Mouse (Mus musculus) megakaryocyte, adult 5-6 weeks (primary cell): ENCODE measurements around the gene Gm6588. TPM values are rescaled to one million over a fixed set of nuclear protein-coding genes. Genes with fewer than 3 reads are reported as not detected.

ENCODE experiments used
- ATAC-seq: 2 replicates; pipeline ENCODE4 v1.8.0; 2016; ENCODE audit warnings: mild to moderate bottlenecking, inconsistent platforms; ENCODE audit not compliant: poor library complexity, severe bottlenecking
- total RNA-seq, 2 experiments: library from RNA; stranded (forward) in 1 of 2; stranded (reverse) in 1 of 2; fragments of 153-499, 151-499 nt in 1 of 2; fragments of 221-1000, 200-1000 nt in 1 of 2; gene quantifications; 2 replicates each; pipeline versions ENCODE4 v1.2.3 to v1.2.4; 2015 to 2017

The Gm6588 gene
- total RNA-seq, 2 experiments from 2014 or later: not detected

DNA sequence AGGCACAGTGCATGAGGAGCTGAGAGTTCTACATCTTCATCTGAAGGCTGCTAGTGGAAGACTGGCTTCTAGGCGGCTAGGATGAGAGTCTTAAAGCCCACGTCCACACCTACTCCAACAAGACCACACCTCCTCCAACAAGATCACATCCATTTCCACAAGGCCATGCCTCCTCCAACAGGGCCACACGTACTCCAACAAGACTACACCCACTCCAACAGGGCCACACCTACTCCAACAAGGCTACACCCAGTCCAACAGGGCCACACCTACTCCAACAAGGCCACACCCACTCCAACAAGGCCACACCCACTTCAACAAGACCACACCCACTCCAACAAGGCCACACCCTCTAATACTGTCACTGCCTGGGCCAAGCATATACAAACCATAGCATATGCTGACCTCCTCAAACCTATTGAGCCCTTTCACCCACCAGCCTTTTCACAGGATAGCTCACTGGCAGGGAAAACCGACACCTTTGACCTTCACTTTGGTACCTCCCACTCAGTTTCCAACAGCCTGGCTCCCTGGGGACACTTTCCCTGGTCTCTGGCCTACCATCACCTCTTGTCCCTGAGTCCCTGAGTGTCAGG lies 19.9 kb downstream of the Gm6588 start:
- ATAC-seq: no peak

DNA sequence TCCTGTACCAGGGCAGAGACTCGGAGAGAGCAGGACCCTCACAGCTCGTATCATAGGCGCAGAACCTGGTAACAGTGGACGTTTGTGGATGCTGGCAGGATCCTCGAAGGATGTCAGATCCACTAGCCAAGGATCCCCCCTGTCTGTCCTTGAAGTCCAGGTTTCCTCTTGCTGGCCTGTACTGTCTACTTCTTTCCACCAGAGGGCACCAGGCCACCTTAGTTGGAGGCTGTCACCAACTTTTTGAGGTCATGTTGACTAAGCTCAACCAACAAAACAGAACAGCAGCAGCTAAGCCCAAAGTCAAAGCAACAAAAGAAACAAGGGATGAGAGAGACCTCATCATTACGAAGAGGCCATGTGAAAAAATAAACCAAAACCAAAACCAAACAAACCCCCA lies 20.9 kb downstream of the Gm6588 start:
- no peak for ATAC-seq

DNA sequence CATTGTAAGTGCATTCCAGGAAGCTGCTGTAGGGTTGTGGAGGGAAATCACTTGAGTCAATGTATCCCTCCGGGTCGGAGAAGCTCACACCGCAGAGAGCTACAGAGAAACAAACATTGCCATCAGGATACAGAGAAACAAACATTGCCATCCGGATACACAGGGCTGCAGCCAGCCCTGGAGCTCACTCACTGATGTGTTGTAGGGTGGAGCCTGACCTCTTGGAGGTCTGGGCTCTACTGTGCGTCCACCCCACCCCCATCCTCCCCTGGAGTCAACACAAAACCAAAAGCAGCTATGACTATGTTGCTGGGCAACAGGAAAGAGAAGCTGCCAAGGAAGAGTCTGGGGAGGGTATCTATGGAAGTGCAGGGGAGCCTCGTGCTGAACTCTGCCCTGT lies 24.2 kb downstream of the Gm6588 start:
- no peak for ATAC-seq

DNA sequence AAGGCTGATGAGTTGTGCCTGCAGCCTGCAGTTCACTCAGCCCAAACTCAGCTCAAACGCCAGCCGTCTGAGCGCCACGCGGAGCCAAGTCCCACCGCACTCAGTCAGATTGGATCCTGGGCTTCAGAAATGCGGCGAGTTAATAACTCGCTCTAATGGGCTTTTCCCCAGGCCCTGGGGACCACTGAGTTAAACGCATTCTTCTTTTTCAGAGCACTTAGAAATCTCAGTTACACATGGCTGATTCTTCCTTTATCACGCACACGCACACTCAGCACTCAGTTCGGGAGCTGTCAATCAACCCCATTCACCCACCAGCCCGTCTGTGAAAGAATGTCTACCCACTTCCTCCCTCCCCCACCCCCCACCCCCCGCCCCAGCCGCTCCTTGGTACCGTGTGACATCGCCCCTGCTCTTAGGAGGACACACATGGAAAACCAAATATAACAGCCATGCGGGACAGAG lies 32.8 kb downstream of the Gm6588 start:
- ATAC-seq: no peak

DNA sequence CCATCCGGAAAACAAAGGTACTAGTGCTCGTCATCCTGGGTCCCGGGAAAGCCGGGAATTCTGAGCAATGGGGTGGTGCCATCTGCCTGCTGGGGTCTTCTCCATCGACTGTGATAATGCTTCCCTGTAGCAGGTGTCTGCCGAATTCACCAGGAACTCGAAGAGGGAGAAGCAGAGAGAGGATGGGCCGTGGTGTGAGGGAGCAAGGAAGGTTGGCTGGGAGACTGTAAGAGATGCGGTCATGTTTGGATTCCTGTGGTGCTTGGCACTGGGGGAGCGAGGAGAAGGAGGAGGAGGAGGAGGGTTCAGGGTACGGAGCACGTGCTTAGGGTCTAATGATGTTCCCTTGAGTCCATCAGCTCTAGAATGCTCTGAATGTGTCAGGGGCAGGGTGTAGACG lies 33.3 kb downstream of the Gm6588 start:
- no peak for ATAC-seq

DNA sequence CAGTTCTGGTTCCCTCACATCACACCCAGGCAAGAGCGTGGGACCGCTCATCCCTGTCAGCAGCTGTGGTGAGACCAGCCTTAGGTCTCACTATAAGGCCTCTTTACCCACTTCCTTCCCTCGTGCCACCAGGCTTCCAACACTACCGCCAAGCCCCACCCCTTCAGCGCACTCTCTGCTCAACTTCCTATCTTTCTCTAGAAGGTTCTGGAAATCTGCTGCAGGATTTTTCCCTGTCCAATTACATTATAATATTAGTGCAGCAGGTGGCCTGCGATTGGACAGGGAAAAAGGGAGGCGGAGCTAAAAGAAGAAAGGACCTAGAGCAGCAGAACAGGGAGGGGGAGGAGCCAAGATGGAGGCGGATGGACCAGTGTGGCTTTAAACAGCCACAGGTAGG lies 33.8 kb downstream of the Gm6588 start:
- ATAC-seq: peak; percentile 27; the same call in 1 of the 2 replicates

DNA sequence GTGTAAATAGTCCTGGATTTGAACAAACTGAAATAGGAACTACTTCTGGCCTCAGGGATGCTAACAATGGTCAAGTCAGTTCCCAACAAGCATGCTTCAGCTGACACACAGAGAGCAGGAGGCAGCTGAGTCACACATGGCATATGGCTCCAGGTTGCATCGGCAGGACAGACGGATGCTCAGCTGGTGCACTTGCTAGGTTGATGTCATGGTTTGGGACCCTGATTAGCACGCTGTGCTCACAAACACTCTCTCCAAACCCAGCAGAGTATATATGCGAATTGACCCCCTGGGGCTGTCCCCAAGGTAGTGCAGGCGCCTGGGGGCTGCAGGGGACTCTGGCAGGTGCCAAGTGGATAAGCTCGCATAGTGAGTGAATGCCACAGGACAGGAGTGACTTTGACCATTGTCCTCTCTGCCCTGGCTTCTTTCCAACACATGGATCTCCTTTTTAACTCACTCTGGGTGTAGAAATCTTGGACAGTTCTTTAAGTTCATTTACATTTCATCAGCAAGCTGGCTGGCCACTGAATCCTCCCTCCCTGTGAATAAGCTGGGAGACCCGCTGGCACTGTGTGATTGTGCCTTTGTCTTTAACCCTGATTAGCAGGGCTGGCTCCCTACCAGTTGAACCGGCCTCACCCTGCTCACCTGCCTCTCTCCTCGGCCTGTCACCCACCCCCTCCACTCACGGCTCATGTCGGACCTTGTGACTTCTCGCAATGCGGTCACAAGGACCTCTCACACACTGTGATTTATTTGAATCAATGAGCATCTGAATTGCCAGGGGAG lies 35.9 kb downstream of the Gm6588 start:
- no peak for ATAC-seq

DNA sequence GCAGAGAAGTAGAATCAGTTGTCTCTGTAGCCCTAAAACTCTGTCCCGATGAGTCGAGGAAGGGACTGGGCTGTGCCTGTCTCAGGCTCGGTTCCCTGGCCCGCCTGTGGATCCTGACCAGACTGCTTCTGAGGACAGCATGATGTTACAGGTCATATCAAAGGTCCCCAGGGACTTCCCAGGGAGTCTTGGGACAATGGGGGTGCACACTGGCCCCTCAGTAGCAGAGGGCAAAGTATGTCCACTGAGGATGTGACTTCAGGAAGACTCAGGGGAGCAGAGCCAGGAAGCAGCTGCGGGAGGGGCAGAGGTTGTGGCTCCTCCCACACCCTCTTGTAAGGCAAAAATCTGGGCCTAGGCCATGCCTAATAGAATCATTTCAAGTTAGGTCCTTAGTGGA lies 37.2 kb downstream of the Gm6588 start:
- no peak for ATAC-seq

DNA sequence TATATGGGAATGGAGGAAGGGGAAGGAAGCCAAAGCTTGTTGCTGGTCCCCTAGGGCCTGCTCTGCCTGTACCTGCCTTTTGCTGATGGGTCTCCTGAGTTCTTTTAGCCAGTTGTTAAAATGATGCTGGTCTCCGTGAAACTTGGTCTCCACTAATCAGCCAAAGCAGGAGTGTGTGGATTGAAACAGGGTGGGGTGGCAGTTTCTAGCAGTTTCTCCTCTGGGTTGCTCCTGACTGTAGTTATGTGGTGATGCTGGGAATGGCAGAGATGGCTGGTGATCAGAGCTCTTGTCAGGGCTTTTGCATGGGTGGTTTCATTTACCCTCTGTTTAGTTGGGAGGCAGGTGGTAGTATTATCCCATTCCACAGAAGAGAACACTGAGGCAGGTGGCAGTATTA lies 38.3 kb downstream of the Gm6588 start:
- ATAC-seq: no peak

DNA sequence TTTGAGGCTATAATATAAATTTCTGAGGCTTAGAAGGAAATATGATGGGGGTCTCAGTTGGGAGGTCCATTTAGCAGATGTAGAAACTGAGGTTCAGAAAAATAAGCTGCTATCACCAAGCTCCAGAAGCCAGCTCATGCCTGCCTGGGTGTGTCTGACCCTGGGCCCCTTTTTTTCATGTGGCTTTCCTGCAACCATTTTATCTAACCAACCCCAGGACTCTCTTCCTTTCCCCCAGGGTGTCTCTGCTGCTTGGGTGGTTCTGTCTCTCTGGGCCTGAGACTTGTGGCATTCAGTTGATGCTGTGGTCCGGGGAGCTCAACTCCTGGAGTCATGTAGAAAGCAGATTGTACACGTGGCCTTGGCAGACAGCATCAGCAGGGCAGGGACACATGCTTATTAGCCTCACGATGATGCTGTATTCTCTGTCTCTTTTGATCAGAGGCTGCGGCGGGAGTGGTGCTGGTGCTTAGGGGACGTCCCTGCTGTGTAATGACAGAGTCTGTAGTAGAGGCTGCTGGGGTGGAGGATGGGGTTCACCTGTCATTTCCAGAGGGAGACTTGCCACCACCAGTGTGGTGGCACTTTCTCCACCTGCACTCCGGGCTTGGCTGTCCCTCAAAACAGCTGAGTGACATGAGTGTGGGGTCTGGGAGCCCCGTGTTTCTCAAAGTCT lies 39.0 kb downstream of the Gm6588 start:
- ATAC-seq: no peak

DNA sequence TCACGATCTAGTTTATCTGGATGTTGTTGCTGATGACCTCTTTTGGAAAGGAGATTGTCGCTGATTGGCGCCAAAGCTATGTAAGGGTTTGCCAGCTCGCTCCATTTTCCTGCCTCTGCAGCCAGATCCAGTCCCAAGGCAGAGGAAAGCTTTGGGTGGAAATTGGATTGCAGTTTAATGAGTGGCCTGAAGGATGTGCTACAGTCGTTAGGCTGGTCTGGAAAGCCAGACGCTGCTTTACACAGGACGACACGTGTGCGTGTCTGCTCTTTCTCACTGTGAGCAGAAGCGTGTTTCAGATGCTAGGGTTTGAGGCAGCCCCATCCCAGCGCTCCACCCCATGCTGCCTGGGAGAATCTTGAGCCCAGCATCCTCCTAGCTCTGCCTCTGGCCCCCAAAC lies 42.3 kb downstream of the Gm6588 start:
- no peak for ATAC-seq

DNA sequence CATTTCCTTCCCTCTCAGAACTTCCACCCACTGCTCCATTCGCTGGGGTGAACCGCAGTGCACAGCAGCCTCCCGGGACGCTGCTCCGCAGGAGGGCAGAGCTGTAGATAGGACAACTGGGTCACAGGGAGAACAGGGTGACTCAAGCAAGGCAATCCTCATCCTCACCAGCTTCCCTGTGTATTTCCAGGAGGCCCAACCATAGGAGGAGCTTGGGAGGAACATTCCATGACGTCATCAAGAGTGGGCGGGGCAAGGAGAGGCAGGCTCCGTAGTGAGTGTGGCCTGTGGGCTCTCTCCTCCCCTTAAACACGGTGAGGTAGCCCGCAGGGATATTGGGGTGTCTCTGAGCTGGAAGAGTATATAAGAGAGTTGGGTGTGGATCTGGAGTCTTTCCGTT lies 44.3 kb downstream of the Gm6588 start:
- no peak for ATAC-seq

DNA sequence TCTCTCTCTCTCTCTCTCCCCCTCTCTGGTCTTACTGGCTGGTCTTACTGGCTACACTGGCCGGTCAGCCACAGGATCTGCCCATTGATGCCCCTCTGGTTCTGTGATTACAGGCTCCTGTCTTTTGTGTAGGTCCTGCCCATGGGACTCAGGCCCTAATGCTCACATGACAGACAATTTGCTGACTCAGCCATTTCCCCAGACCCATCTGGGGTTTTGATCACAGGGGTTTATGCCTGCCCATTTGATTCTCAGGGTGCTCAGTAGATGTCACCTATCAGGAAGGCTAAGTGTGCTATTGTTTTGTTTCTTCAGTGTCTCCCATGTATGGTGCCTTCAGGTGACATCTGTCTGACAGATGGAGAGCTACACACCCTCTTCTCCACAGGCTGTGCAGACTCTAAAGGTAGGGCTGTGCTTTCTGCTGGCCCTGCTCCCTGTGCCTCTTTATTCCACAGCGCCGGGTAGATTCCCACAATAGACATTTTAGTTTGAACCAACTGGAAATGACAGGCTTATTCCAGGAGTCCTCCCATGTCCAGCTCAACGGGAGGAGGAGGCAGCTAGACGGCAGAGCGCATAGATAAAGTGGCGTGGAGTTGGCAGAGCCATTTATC lies 47.6 kb downstream of the Gm6588 start:
- no peak for ATAC-seq

DNA sequence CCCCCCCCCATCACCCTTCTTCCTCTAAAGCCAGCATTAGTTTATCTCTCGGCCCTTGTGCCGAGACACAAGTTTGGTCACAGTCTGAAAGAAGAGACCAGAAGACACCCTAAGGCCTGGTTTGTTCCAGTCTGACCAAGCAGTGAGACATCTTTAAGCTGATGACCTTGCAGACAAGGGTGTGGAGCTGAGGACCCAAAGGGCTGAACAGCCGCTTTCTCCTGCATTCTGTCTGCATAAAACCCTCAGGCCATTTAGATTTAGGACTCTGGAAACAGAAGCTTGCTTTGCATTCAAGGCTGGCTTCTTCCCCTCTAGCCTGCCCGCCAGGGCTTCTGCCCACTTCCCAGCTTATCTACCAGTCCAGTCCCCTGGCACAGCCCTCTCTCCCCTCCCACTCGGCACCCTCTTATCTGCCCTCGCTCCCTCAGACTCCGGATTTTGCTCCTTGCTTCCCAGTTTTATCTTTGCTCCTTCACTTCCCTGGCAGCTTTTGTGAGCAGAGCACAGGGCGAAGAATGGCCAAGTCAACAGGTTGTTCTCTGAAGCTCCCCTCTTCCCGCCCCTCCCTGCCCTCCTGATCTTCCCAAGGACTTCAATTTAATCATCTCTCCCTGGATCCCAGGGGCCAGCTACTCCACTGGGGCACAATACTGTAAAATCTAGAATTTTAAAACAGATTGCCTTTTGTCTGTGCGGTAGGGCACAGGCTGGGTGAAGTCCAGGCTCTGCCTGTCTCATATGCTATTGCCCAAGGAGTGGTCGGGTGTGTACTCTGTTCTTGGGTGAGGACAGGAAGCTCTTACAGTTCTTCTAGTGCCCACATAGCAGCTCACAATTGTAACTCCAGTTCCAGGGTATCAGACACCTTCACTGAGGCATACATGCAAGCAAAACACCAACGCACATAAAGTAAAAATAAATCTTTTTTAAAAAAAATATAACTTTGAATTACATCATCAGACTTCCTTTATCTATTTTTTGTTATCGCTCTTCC lies 50.0 kb downstream of the Gm6588 start:
- no peak for ATAC-seq

DNA sequence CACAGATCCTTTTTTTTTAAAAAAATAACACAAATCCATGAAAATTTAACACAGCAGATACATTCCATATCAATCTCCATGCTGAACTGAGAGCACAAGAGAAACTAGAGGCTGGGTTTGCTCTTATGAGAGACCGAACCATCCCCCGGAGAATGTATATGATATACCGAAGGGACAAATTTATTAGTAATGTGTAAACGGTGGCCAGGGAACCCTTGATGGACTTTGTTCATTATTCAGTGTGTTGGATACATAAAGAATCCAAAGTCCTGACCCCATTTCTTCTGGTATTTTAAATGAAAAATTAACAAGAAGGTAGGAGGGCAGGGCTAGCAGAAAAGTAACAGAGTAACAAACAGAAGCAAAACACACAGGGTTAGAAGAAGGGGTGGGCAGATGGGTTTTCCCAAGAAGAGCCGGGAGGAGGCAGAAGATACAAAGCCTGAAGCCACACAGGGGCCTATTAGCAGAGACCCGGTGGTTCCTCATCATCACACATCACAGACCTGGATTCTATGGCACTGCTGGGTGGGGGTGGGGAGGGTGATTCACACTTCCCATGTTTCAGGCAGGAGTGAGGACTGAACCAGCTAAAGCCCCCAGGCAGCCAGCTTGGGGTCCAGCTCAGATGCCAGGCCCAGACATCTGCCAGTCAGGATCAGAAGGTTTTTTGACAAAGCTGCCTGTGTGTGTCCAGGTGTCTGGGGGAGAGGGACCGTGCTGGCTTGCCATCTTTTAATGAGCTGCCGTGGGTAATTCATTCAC lies 50.9 kb downstream of the Gm6588 start:
- no peak for ATAC-seq
